Mouse (Mus musculus) CH12.LX (cell line): ENCODE results near the gene Rhbdf2.

Source experiments
- CTCF ChIP-seq, 2 experiments: IDR thresholded peaks in 1 of 2; conservative IDR thresholded peaks in 1 of 2; 2 replicates each; pipeline ENCODE4 v1.5.1; 2011 to 2012; ENCODE audit warnings: low read depth in 2 of 2, low read length in 2 of 2, improper control_type of control experiment in 1 of 2, inconsistent platforms in 1 of 2, mild to moderate bottlenecking in 1 of 2, moderate library complexity in 1 of 2
- E2F4 ChIP-seq: IDR thresholded peaks from 2 replicates; pipeline ENCODE4 v1.6.1; 2011; ENCODE audit warnings: low read depth, low read length, improper control_type of control experiment; ENCODE audit not compliant: insufficient replicate concordance
- ELF1 ChIP-seq: IDR thresholded peaks from 2 replicates; pipeline ENCODE4 v1.6.1; 2014; ENCODE audit warnings: low read depth, mild to moderate bottlenecking, inconsistent platforms, low read length, improper control_type of control experiment
- EP300 ChIP-seq: IDR thresholded peaks from 2 replicates; pipeline ENCODE4 v1.6.1; 2011; ENCODE audit warnings: low read length, improper control_type of control experiment
- KAT2A ChIP-seq: IDR thresholded peaks from 2 replicates; pipeline ENCODE4 v1.6.1; 2012; ENCODE audit warnings: low read length, improper control_type of control experiment, inconsistent platforms; ENCODE audit not compliant: insufficient replicate concordance
- MAZ ChIP-seq: IDR thresholded peaks from 2 replicates; pipeline ENCODE4 v1.6.1; 2012; ENCODE audit warnings: low read depth, mild to moderate bottlenecking, inconsistent platforms, low read length, improper control_type of control experiment, moderate library complexity
- MEF2A ChIP-seq: IDR thresholded peaks from 2 replicates; pipeline ENCODE4 v1.6.1; 2014; ENCODE audit warnings: low read depth, mild to moderate bottlenecking, inconsistent platforms, low read length, improper control_type of control experiment, borderline replicate concordance
- MXI1 ChIP-seq: IDR thresholded peaks from 2 replicates; pipeline ENCODE4 v1.6.1; 2011; ENCODE audit warnings: mild to moderate bottlenecking, low read depth, low read length, improper control_type of control experiment
- POLR2A ChIP-seq: IDR thresholded peaks from 2 replicates; pipeline ENCODE4 v1.6.1; 2011; ENCODE audit warnings: low read depth, mild to moderate bottlenecking, improper control_type of control experiment, low read length
- POLR2AphosphoS2 ChIP-seq: IDR thresholded peaks from 2 replicates; pipeline ENCODE4 v1.6.1; 2011; ENCODE audit warnings: low read depth, low read length, improper control_type of control experiment
- RAD21 ChIP-seq: IDR thresholded peaks from 2 replicates; pipeline ENCODE4 v1.6.1; 2011; ENCODE audit warnings: low read depth, mild to moderate bottlenecking, low read length, improper control_type of control experiment, moderate library complexity
- SIN3A ChIP-seq: IDR thresholded peaks from 2 replicates; pipeline ENCODE4 v1.6.1; 2012; ENCODE audit warnings: low read length, improper control_type of control experiment, inconsistent platforms
- SMC3 ChIP-seq: IDR thresholded peaks from 2 replicates; pipeline ENCODE4 v1.6.1; 2011; ENCODE audit warnings: low read depth, low read length, improper control_type of control experiment
- TCF12 ChIP-seq: IDR thresholded peaks from 2 replicates; pipeline ENCODE4 v1.6.1; 2014; ENCODE audit warnings: low read depth, mild to moderate bottlenecking, inconsistent platforms, low read length, improper control_type of control experiment

DNA sequence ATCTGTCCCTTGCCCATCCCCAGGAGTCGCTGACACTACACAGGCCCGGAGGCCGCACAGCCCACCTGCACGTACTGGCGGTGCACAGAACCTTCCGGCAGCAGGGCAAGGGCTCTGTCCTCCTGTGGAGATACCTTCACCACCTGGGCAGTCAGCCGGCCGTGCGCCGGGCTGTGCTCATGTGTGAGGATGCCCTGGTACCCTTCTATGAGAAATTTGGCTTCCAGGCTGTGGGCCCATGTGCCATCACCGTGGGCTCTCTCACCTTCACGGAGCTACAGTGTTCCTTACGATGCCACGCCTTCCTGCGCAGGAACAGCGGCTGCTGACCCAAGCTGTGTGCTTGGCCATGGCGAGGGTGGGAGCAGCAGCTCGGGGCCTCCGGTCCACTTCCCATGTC, 30.1 kb downstream of the Rhbdf2 start:
- TF ChIP-seq E2F4 (no peak), MXI1 (no peak), ELF1 (no peak), SIN3A (no peak), POLR2AphosphoS2 (no peak), POLR2A (no peak), MAZ (no peak), KAT2A (no peak), SMC3 (no peak), TCF12 (no peak), CTCF (conservative IDR thresholded peaks at IDR 0.05 in 1 of 2, IDR thresholded peaks at IDR 0.05 in 1 of 2; ENCODE audit: low read depth in 2 of 2, low read length in 2 of 2) (no peak), EP300 (no peak), MEF2A (no peak), RAD21 (no peak)
